8 mouse cellular contexts compared by ENCODE assay signal in genomic region chr19:46571878-46572244, GRCm38 (mm10). TPM values are rescaled to one million over a fixed set of nuclear protein-coding genes. Genes with fewer than 3 reads are reported as not detected.
DNase-seq lines count a peak whose midpoint lies in the region; ATAC-seq and TF ChIP-seq lines count a peak whose summit lies in the region.

No protein-coding gene starts in this region.

- no peak for TF ChIP-seq POLR2A in cortical plate, adult 2 months (IDR thresholded peaks at IDR 0.05; ENCODE audit: extremely low read depth, insufficient read depth, low read length)

- H3K27me3 ChIP-seq in heart, embryonic 15.5 days, result no peaks in the 10 kb centered on the region
- H3K27me3 ChIP-seq in hindbrain, embryonic 14.5 days (ENCODE audit: control insufficient read depth, insufficient read depth, low read length), result no peaks in the 10 kb centered on the region
- no peaks in the 10 kb centered on the region for H3K27me3 ChIP-seq in midbrain, embryonic 16.5 days (ENCODE audit: control insufficient read depth, insufficient read depth, low read depth, low read length)

- H3K4me3 ChIP-seq in heart, embryonic 15.5 days, result peak overlapping the region; percentile 68
- peak overlapping the region; percentile 87 for H3K4me3 ChIP-seq in cortical plate, adult 2 months (ENCODE audit: insufficient read depth, low read length)
- peak overlapping the region; percentile 74 for H3K4me3 ChIP-seq in hindbrain, embryonic 14.5 days (replicated peaks; ENCODE audit: low read length)
- H3K4me3 ChIP-seq in midbrain, embryonic 16.5 days (ENCODE audit: low read depth, low read length), result peak overlapping the region; percentile 69

- no peaks in the 10 kb centered on the region for H3K36me3 ChIP-seq in heart, embryonic 15.5 days
- 0 out of 2 replicates have a peak, but pooled peaks cover 3% of the 10 kb centered on the region for H3K36me3 ChIP-seq in hindbrain, embryonic 14.5 days (replicated peaks; ENCODE audit: control insufficient read depth, insufficient read depth)
- no peaks in the 10 kb centered on the region for H3K36me3 ChIP-seq in midbrain, embryonic 16.5 days (ENCODE audit: control insufficient read depth, insufficient read depth, low read length)

- DNase-seq in heart, postnatal 14 days, result no peak
- peak; percentile 37 for DNase-seq in hindbrain, embryonic 14.5 days (ENCODE audit: low spot score)
- no peak for DNase-seq in thymus, postnatal 14 days
- no peak for DNase-seq in gastrocnemius, postnatal 25 days
- no peak for DNase-seq in thymus, postnatal 10 days (ENCODE audit: low spot score in 2 of 2)

- no peak for ATAC-seq in heart, embryonic 15.5 days (replicated peaks; ENCODE audit: insufficient number of reproducible peaks, insufficient read depth, low FRiP score, low read depth)
- ATAC-seq in hindbrain, embryonic 14.5 days (ENCODE audit: low FRiP score), result no peak
- no peak for ATAC-seq in midbrain, embryonic 16.5 days

- peak overlapping the region; percentile 59; the same call in 1 of the 2 replicates for H3K9ac ChIP-seq in heart, embryonic 15.5 days
- peak overlapping the region; percentile 78 for H3K9ac ChIP-seq in hindbrain, embryonic 14.5 days
- peak overlapping the region; percentile 78 for H3K9ac ChIP-seq in midbrain, embryonic 16.5 days (ENCODE audit: low read depth, low read length)

- peaks cover 20% of the 10 kb centered on the region for H3K4me1 ChIP-seq in heart, embryonic 15.5 days (replicated peaks)
- H3K4me1 ChIP-seq in cortical plate, adult 2 months (ENCODE audit: control insufficient read depth, insufficient read depth, low read length), result peaks cover 3% of the 10 kb centered on the region
- H3K4me1 ChIP-seq in hindbrain, embryonic 14.5 days (replicated peaks; ENCODE audit: control insufficient read depth, insufficient read depth, low read length), result peaks cover 18% of the 10 kb centered on the region; the same call in 1 of the 2 replicates
- peaks cover 19% of the 10 kb centered on the region for H3K4me1 ChIP-seq in midbrain, embryonic 16.5 days (ENCODE audit: control insufficient read depth, insufficient read depth, low read length)

- no peak for TF ChIP-seq CTCF in cortical plate, adult 2 months (IDR thresholded peaks at IDR 0.05; ENCODE audit: extremely low read depth, insufficient read depth, low read length)

- WGBS in heart, embryonic 15.5 days, result 30% methylated on average over 10 of the region's 10 CpGs
- WGBS in hindbrain, embryonic 14.5 days, result 11% methylated on average over 10 of the region's 10 CpGs
- WGBS in midbrain, embryonic 16.5 days, result 11% methylated on average over 10 of the region's 10 CpGs

- intact Hi-C loops in heart, postnatal 14 days (cut with DNase I), result no loop called here

- peak overlapping the region; percentile 89 for H3K4me2 ChIP-seq in heart, embryonic 15.5 days
- H3K4me2 ChIP-seq in hindbrain, embryonic 14.5 days (replicated peaks), result peak overlapping the region; percentile 87
- H3K4me2 ChIP-seq in midbrain, embryonic 16.5 days (ENCODE audit: low read length), result peak overlapping the region; percentile 80

- peak overlapping the region; percentile 43 for H3K27ac ChIP-seq in heart, embryonic 15.5 days
- H3K27ac ChIP-seq in cortical plate, adult 2 months (ENCODE audit: insufficient read depth, low read length), result no peak overlapping the region
- H3K27ac ChIP-seq in hindbrain, embryonic 14.5 days, result peak overlapping the region; percentile 82; the same call in 1 of the 2 replicates
- H3K27ac ChIP-seq in midbrain, embryonic 16.5 days (ENCODE audit: low read length), result peak overlapping the region; percentile 90

- H3K9me3 ChIP-seq in heart, embryonic 15.5 days (replicated peaks), result no peaks in the 10 kb centered on the region
- H3K9me3 ChIP-seq in hindbrain, embryonic 14.5 days (ENCODE audit: control insufficient read depth, low read length), result no peaks in the 10 kb centered on the region
- no peaks in the 10 kb centered on the region for H3K9me3 ChIP-seq in midbrain, embryonic 16.5 days (replicated peaks; ENCODE audit: control insufficient read depth, low read length, poor library complexity, severe bottlenecking)

RNA-seq across cellular contexts. Expression of gene Arl3, which starts 1.1 kb away (rescaled TPM):
- 86.9 and 91.8 TPM in 2 replicates for polyA plus RNA-seq in heart, embryonic 15.5 days (2015; fragmentation: Nextera tagmentation; extraction: Ambion mirVana)
- total RNA-seq in heart, postnatal 14 days (2021), result 10 to 100 TPM; 29.7 to 30.0 TPM
- polyA plus RNA-seq in cortical plate, adult 2 months (2012; rRNA removed), result 213 and 216 TPM in 2 replicates
- polyA plus RNA-seq in hindbrain, embryonic 14.5 days (2014; fragmentation: Nextera tagmentation; extraction: Ambion mirVana), result 130 and 141 TPM in 2 replicates
- 213 and 226 TPM in 2 replicates for polyA plus RNA-seq in midbrain, embryonic 16.5 days (2015; fragmentation: Nextera tagmentation; extraction: Ambion mirVana)
- total RNA-seq in gastrocnemius, postnatal 25 days (2021), result 10 to 100 TPM; 49.6 to 55.8 TPM

RNA-seq across cellular contexts. Expression of gene Sfxn2, which starts 1.3 kb away (rescaled TPM):
- polyA plus RNA-seq in heart, embryonic 15.5 days (2015; fragmentation: Nextera tagmentation; extraction: Ambion mirVana), result 8.8 and 10.9 TPM in 2 replicates
- total RNA-seq in heart, postnatal 14 days (2021), result 1 to 10 TPM; 4.1 to 5.3 TPM
- polyA plus RNA-seq in cortical plate, adult 2 months (2012; rRNA removed), result 5.1 and 5.5 TPM in 2 replicates
- polyA plus RNA-seq in hindbrain, embryonic 14.5 days (2014; fragmentation: Nextera tagmentation; extraction: Ambion mirVana), result 7.2 and 8.4 TPM in 2 replicates
- 9.7 and 12.8 TPM in 2 replicates for polyA plus RNA-seq in midbrain, embryonic 16.5 days (2015; fragmentation: Nextera tagmentation; extraction: Ambion mirVana)
- total RNA-seq in gastrocnemius, postnatal 25 days (2021), result 1 to 10 TPM; 2.8 TPM

RNA-seq across cellular contexts. Expression of gene Wbp1l, which starts 27.0 kb away (rescaled TPM):
- 51.6 and 58.6 TPM in 2 replicates for polyA plus RNA-seq in heart, embryonic 15.5 days (2015; fragmentation: Nextera tagmentation; extraction: Ambion mirVana)
- 10 to 100 TPM; 60.3 to 68.7 TPM for total RNA-seq in heart, postnatal 14 days (2021)
- 24.3 and 26.6 TPM in 2 replicates for polyA plus RNA-seq in cortical plate, adult 2 months (2012; rRNA removed)
- polyA plus RNA-seq in hindbrain, embryonic 14.5 days (2014; fragmentation: Nextera tagmentation; extraction: Ambion mirVana), result 29.9 and 31.7 TPM in 2 replicates
- 34.0 and 34.8 TPM in 2 replicates for polyA plus RNA-seq in midbrain, embryonic 16.5 days (2015; fragmentation: Nextera tagmentation; extraction: Ambion mirVana)
- 10 to 100 TPM; 39.0 to 47.3 TPM for total RNA-seq in gastrocnemius, postnatal 25 days (2021)
